Mouse (Mus musculus) forebrain, embryonic 11.5 days (tissue): ENCODE data around the gene Sprr2i. TPM values are rescaled to one million over a fixed set of nuclear protein-coding genes. Genes with fewer than 3 reads are reported as not detected.

Experiments used
- ATAC-seq: fragments of 200-750 bp; cut with Nextera tagmentation; replicated peaks from 2 replicates; pipeline ENCODE4 v1.8.0; 2017; ENCODE audit warnings: moderate TSS enrichment; ENCODE audit not compliant: low FRiP score
- DNase-seq: peaks from one replicate; pipeline ENCODE4 v3.0.0-alpha.2; 2017; ENCODE audit warnings: low spot score
- H3K27ac ChIP-seq: fragments of 300-500 bp; sonication (generic); 2 replicates; pipeline ENCODE4 v1.5.1; 2014; ENCODE audit warnings: low read depth, low read length
- H3K27me3 ChIP-seq: fragments of 300-500 bp; sonication (generic); 2 replicates; pipeline ENCODE4 v1.6.1; 2014; ENCODE audit warnings: mild to moderate bottlenecking, low read length, mixed read lengths; ENCODE audit not compliant: control insufficient read depth, insufficient read depth
- H3K36me3 ChIP-seq: fragments of 300-500 bp; sonication (generic); 2 replicates; pipeline ENCODE4 v1.6.1; 2014; ENCODE audit warnings: mild to moderate bottlenecking, low read length, moderate library complexity, mixed read lengths; ENCODE audit not compliant: control insufficient read depth, insufficient read depth
- H3K4me1 ChIP-seq: fragments of 300-500 bp; sonication (generic); replicated peaks from 2 replicates; pipeline ENCODE4 v1.6.1; 2014; ENCODE audit warnings: low read length, mixed read lengths; ENCODE audit not compliant: control insufficient read depth, insufficient read depth
- H3K4me2 ChIP-seq: fragments of 300-500 bp; sonication (generic); 2 replicates; pipeline ENCODE4 v1.6.1; 2014; ENCODE audit warnings: low read depth, mild to moderate bottlenecking, low read length, moderate library complexity, mixed read lengths; ENCODE audit not compliant: severe bottlenecking
- H3K4me3 ChIP-seq: fragments of 300-500 bp; sonication (generic); 2 replicates; pipeline ENCODE4 v1.5.1; 2014; ENCODE audit warnings: low read depth, low read length
- H3K9ac ChIP-seq: fragments of 300-500 bp; sonication (generic); 2 replicates; pipeline ENCODE4 v1.6.1; 2014; ENCODE audit warnings: low read length
- H3K9me3 ChIP-seq: fragments of 300-500 bp; sonication (generic); 2 replicates; pipeline ENCODE4 v1.6.1; 2016; ENCODE audit warnings: low read length, mixed read lengths; ENCODE audit not compliant: control insufficient read depth
- WGBS: fragments of 180-500 bp; shearing (Covaris S2); extraction: QIAGEN DNeasy Blood & Tissue Kit; methylation state at CpG from one replicate; pipeline ENCODE4 v1.1.7; 2014; 5-methylcytosine and 5-hydroxymethylcytosine counted together
- polyA plus RNA-seq: library from polyadenylated mRNA; unstranded; fragments of >200 nt; fragmentation: Nextera tagmentation; extraction: Ambion mirVana; gene quantifications from 2 replicates; pipeline ENCODE4 v1.2.1, GENCODE M21; 2014

The Sprr2i gene
- polyA plus RNA-seq, 1 experiment from 2014 or later = not detected

DNA sequence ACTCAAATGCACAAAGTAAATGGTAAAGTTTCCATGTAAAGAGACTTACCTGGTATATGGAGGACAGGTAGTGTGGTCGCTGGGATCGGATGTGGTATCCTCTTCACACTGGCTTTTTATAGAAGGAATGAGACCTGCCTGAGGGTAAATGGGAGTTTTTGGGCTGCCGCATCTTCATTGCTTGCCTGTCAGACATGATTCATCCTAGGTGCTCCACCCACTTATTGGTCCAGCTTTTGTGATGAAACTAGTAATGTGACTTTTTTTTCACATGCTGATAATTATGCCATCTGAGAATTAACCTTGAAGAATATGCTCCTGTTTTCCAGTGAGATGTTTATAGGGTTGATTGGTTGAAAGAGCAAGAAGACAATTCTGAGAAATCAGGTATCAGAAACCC is 30.9 kb downstream of the Sprr2i start, which contains the start of gene Sprr1b:
Sprr1b (minus strand) TSS at position 101 of the 400 bp plus-strand sequence.
- ATAC-seq (no peak), DNase-seq (no peak)
- H3K4me3 ChIP-seq = no peak within 1 kb of the TSS
- no peak within 1 kb of the TSS for H3K4me2 ChIP-seq
- no peak within 1 kb of the TSS for H3K27ac ChIP-seq
- 96% methylated on average over 3 of the region's 3 CpGs for WGBS
- no peaks in the 10 kb centered on the region for H3K36me3 ChIP-seq
- no peaks in the 10 kb centered on the region for H3K27me3 ChIP-seq
- H3K9ac ChIP-seq = no peak within 1 kb of the TSS
- no peaks in the 10 kb centered on the region for H3K9me3 ChIP-seq
- H3K4me1 ChIP-seq = no peaks in the 10 kb centered on the region

DNA sequence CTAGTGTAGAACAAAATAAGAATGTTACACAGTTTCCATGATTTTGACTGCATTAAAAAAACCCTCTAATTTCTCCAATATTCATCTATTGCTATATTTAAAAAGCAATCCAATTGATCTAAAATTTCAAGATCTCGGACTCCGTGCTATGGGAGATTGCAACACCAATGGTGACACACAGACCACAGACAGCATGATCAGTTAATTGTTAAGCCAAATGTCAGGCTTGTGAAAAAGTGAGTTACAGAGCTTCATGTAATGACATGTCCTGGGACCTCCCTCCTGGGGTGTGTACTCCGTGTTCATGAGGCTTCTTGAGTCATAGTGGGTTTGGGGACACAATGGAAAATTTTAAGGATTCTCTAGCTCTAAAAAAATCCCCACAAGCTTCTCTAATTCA is 32.4 kb downstream of the Sprr2i start:
- no peak overlapping the region for H3K27ac ChIP-seq
- no peaks in the 10 kb centered on the region for H3K4me1 ChIP-seq
- 89% methylated on average over 3 of the region's 3 CpGs for WGBS
- no peaks in the 10 kb centered on the region for H3K36me3 ChIP-seq
- no peaks in the 10 kb centered on the region for H3K27me3 ChIP-seq
- H3K9me3 ChIP-seq = no peaks in the 10 kb centered on the region
- no peak overlapping the region for H3K4me3 ChIP-seq
- DNase-seq (no peak), ATAC-seq (no peak)
- no peak overlapping the region for H3K4me2 ChIP-seq
- no peak overlapping the region for H3K9ac ChIP-seq

DNA sequence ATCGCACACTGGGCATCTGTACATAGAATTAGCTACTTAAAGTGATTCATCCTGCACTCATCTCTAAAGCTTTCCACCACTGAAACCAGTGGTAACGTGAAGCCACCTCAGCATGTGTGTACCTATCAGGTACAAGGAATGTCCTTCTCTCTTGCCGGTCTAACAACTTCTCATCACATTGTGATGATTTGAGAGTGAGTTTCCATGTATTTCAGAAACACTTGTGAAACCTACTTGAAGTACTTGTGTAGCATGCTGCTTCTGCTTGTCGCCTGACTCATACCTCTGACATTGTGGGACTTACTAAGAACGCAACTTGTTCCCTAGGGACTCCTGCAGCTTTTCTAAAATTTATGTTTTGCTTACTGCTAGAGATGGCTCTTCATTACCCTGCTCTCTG is 47.4 kb downstream of the Sprr2i start:
- Histone ChIP-seq H3K4me3 (no peak overlapping the region), H3K36me3 (no peaks in the 10 kb centered on the region)

DNA sequence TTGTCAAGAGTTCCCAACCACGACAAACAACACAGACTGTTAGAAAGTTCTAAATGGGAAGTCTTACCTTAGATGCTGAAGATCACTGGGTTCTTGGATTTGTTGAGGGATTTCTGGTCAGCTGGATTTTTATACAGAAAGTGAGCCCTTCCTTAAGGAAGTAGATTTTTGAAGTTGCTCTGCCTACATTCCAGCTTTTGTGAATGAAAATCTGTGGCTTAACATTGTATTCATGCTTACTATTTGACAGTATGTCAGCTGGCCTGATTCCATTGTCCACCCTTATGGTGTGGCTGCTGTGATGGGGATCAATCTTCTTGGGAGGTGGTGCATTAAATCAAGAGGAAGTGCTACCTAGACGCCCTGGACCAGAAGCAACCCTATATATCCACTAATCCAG is 50.8 kb downstream of the Sprr2i start, which contains the start of gene Sprr3:
Sprr3 (minus strand) TSS at position 101 of the 400 bp plus-strand sequence.
- H3K36me3 ChIP-seq = no peaks in the 10 kb centered on the region

More for the DNA sequence above, 47.4 kb downstream of the Sprr2i start:
- Histone ChIP-seq H3K27ac (no peak overlapping the region), H3K4me1 (no peaks in the 10 kb centered on the region), H3K9ac (no peak overlapping the region), H3K4me2 (no peak overlapping the region), H3K9me3 (no peaks in the 10 kb centered on the region), H3K27me3 (no peaks in the 10 kb centered on the region)
- ATAC-seq (no peak), DNase-seq (no peak)
- 86% methylated on average over 5 of the region's 5 CpGs for WGBS

More for the DNA sequence above, 50.8 kb downstream of the Sprr2i start, which contains the start of gene Sprr3:
- H3K27ac ChIP-seq = no peak within 1 kb of the TSS
- no peaks in the 10 kb centered on the region for H3K4me1 ChIP-seq
- H3K4me2 ChIP-seq = no peak within 1 kb of the TSS
- H3K9me3 ChIP-seq = no peaks in the 10 kb centered on the region
- DNase-seq (no peak), ATAC-seq (no peak)
- no peak within 1 kb of the TSS for H3K4me3 ChIP-seq
- H3K27me3 ChIP-seq = no peaks in the 10 kb centered on the region
- no peak within 1 kb of the TSS for H3K9ac ChIP-seq
- WGBS = 67% methylated on average over 2 of the region's 2 CpGs

Other genes with a start within 250 kb of the Sprr2i start
- gene Sprr2a1, start 192.2 kb upstream of the Sprr2i start, polyA plus RNA-seq = not detected in 2 replicates
- gene Sprr2a2, start 192.1 kb upstream of the Sprr2i start, polyA plus RNA-seq = not detected in 2 replicates
- gene Sprr2a3, start 122.6 kb upstream of the Sprr2i start, polyA plus RNA-seq = not detected in 2 replicates
- gene Sprr2b, start 91.4 kb upstream of the Sprr2i start, polyA plus RNA-seq = not detected in 2 replicates
- gene Sprr2d, start 68.9 kb upstream of the Sprr2i start, polyA plus RNA-seq = not detected in 2 replicates
- not detected in 2 replicates for gene Sprr2e, start 55.8 kb upstream of the Sprr2i start, polyA plus RNA-seq
- not detected in 2 replicates for gene Sprr2f, start 42.8 kb upstream of the Sprr2i start, polyA plus RNA-seq
- not detected in 2 replicates for gene Sprr2h, start 22.3 kb upstream of the Sprr2i start, polyA plus RNA-seq
- not detected in 2 replicates for gene Sprr2j-ps, start 10.1 kb downstream of the Sprr2i start, polyA plus RNA-seq
- gene Gm9774, start 21.4 kb downstream of the Sprr2i start, polyA plus RNA-seq = 5.4 and 7.4 TPM in 2 replicates
- not detected in 2 replicates for gene Sprr2k, start 24.6 kb downstream of the Sprr2i start, polyA plus RNA-seq
- gene Sprr1b, start 30.8 kb downstream of the Sprr2i start, polyA plus RNA-seq = not detected in 2 replicates
- not detected in 2 replicates for gene Sprr3, start 50.7 kb downstream of the Sprr2i start, polyA plus RNA-seq
- not detected in 2 replicates for gene Sprr1a, start 77.9 kb downstream of the Sprr2i start, polyA plus RNA-seq
- not detected in 2 replicates for gene Sprr4, start 92.5 kb downstream of the Sprr2i start, polyA plus RNA-seq
- gene 2310046K23Rik, start 126.5 kb downstream of the Sprr2i start, polyA plus RNA-seq = not detected in 2 replicates
- gene Ivl, start 165.7 kb downstream of the Sprr2i start, polyA plus RNA-seq = not detected in 2 replicates
- gene Smcp, start 181.0 kb downstream of the Sprr2i start, polyA plus RNA-seq = not detected in 2 replicates
- not detected in 2 replicates for gene 2210017I01Rik, start 199.5 kb downstream of the Sprr2i start, polyA plus RNA-seq
- gene Lce6a, start 213.7 kb downstream of the Sprr2i start, polyA plus RNA-seq = not detected in 2 replicates
- gene Lce1a1, start 240.3 kb downstream of the Sprr2i start, polyA plus RNA-seq = not detected in 2 replicates
- not detected in 2 replicates for gene Lce1b, start 248.9 kb downstream of the Sprr2i start, polyA plus RNA-seq